Mouse (Mus musculus) myocyte (in vitro differentiated cells): ENCODE data around the gene Olfr1151. TPM values are rescaled to one million over a fixed set of nuclear protein-coding genes. Genes with fewer than 3 reads are reported as not detected.

Experiments
- H3K27me3 ChIP-seq: one replicate; pipeline ENCODE4 v1.6.1; 2011; ENCODE audit not compliant: control insufficient read depth, insufficient read depth, insufficient read length
- H3K36me3 ChIP-seq: one replicate; pipeline ENCODE4 v1.6.1; 2011; ENCODE audit not compliant: control insufficient read depth, insufficient read depth
- H3K4me2 ChIP-seq: one replicate; pipeline ENCODE4 v1.6.1; 2011; ENCODE audit warnings: low read depth, control low read depth
- H3K4me3 ChIP-seq: one replicate; pipeline ENCODE4 v1.5.1; 2011; ENCODE audit warnings: mild to moderate bottlenecking, control low read depth, moderate library complexity
- H3K79me2 ChIP-seq: one replicate; pipeline ENCODE4 v1.6.1; 2011; ENCODE audit not compliant: control insufficient read depth, insufficient read depth
- H3ac ChIP-seq: one replicate; pipeline ENCODE4 v1.6.1; 2011; ENCODE audit not compliant: control insufficient read depth, insufficient read length
- CEBPB ChIP-seq: IDR thresholded peaks from 2 replicates; pipeline ENCODE4 v1.6.1; 2011; ENCODE audit warnings: mild to moderate bottlenecking, moderate library complexity; ENCODE audit not compliant: poor library complexity, insufficient read depth, severe bottlenecking
- E2F4 ChIP-seq: IDR thresholded peaks from one replicate; pipeline ENCODE4 v1.6.1; 2011; ENCODE audit warnings: mild to moderate bottlenecking, control low read depth, moderate library complexity; ENCODE audit not compliant: insufficient read depth
- MAX ChIP-seq: IDR thresholded peaks from one replicate; pipeline ENCODE4 v1.6.1; 2011; ENCODE audit warnings: low read depth, mild to moderate bottlenecking, control low read depth
- MYOD1 ChIP-seq, 3 experiments: IDR thresholded peaks; one replicate each; pipeline ENCODE4 v1.6.1; 2011; ENCODE audit warnings: control low read depth in 2 of 3, low read depth in 2 of 3, mild to moderate bottlenecking in 2 of 3, moderate library complexity in 1 of 3; ENCODE audit not compliant: insufficient read length in 2 of 3, control insufficient read depth in 1 of 3
- MYOG ChIP-seq, 3 experiments: IDR thresholded peaks; one replicate each; pipeline ENCODE4 v1.6.1; 2011; ENCODE audit warnings: control low read depth in 2 of 3, low read depth in 2 of 3, mild to moderate bottlenecking in 2 of 3; ENCODE audit not compliant: insufficient read length in 2 of 3, control insufficient read depth in 1 of 3, insufficient read depth in 1 of 3
- POLR2A ChIP-seq: IDR thresholded peaks from one replicate; pipeline ENCODE4 v1.6.1; 2011; ENCODE audit warnings: low read depth, mild to moderate bottlenecking, control low read depth, moderate library complexity; ENCODE audit not compliant: insufficient read length
- POLR2AphosphoS2 ChIP-seq: IDR thresholded peaks from one replicate; pipeline ENCODE4 v1.6.1; 2011; ENCODE audit warnings: low read depth, control low read depth; ENCODE audit not compliant: insufficient read length
- REST ChIP-seq: IDR thresholded peaks from one replicate; pipeline ENCODE4 v1.6.1; 2011; ENCODE audit warnings: mild to moderate bottlenecking, control low read depth, moderate library complexity; ENCODE audit not compliant: insufficient read depth, insufficient read length
- SRF ChIP-seq: IDR thresholded peaks from one replicate; pipeline ENCODE4 v1.6.1; 2011; ENCODE audit warnings: low read depth; ENCODE audit not compliant: control insufficient read depth, insufficient read length
- TCF12 ChIP-seq: IDR thresholded peaks from one replicate; pipeline ENCODE4 v1.6.1; 2011; ENCODE audit warnings: mild to moderate bottlenecking, control low read depth; ENCODE audit not compliant: poor library complexity, insufficient read depth, severe bottlenecking
- TCF3 ChIP-seq: IDR thresholded peaks from one replicate; pipeline ENCODE4 v1.6.1; 2011; ENCODE audit warnings: low read depth, control low read depth; ENCODE audit not compliant: insufficient read length
- USF1 ChIP-seq: IDR thresholded peaks from one replicate; pipeline ENCODE4 v1.6.1; 2011; ENCODE audit warnings: low read depth, mild to moderate bottlenecking, control low read depth, moderate library complexity
- polyA plus RNA-seq: library from polyadenylated mRNA; unstranded; fragments of >200 nt; fragmentation: generic; extraction: Trizol; gene quantifications from one replicate; pipeline ENCODE4 v1.2.1, GENCODE M21; 2012; ENCODE audit warnings: missing spikeins

The Olfr1151 gene
- not detected for polyA plus RNA-seq

- no peaks in the 10 kb centered on the region for H3K36me3 ChIP-seq
- TF ChIP-seq MAX, result no peak
- no peak for TF ChIP-seq E2F4
- TF ChIP-seq CEBPB, result no peak
- no peak for TF ChIP-seq TCF3
- TF ChIP-seq MYOD1 (IDR thresholded peaks at IDR 0.05; ENCODE audit: control insufficient read depth in 1 of 3, insufficient read length in 2 of 3, low read depth in 2 of 3), result no peak
- TF ChIP-seq POLR2A, result no peak
- no peak for TF ChIP-seq TCF12
- no peak for TF ChIP-seq SRF
- TF ChIP-seq MYOG (IDR thresholded peaks at IDR 0.05; ENCODE audit: control insufficient read depth in 1 of 3, insufficient read depth in 1 of 3, insufficient read length in 2 of 3, low read depth in 2 of 3), result no peak
- no peak for TF ChIP-seq USF1
- TF ChIP-seq POLR2AphosphoS2, result no peak
- TF ChIP-seq REST, result no peak
- no peaks in the 10 kb centered on the region for H3K79me2 ChIP-seq
- no peak within 1 kb of the TSS for H3K4me3 ChIP-seq
- no peak within 1 kb of the TSS for H3ac ChIP-seq
- no peaks in the 10 kb centered on the region for H3K27me3 ChIP-seq
- H3K4me2 ChIP-seq, result no peak within 1 kb of the TSS
Observed at GRCm38 (mm10) chr2:87855562-87855961, at the start of gene Olfr1151. Olfr1151 (plus strand) TSS chr2:87855862.

DNA sequence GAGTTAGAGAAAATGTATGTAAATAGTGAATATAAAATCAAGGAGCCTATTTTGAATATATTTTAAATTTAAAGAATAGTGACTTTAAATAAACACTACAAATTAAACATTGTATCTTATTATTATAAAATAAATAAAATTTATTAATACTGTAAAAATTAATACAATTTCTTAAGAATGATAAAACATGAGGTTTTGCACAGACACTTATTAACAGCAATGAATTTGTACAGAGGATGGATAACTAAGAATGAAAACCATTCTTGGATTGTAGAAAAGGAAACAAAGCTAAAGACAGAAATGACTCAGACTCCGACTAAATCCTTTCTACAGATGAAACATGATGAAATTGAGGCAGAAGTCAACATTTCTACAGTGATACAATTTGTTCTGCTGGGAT lies 46.1 kb upstream of the Olfr1151 start, which contains the start of gene Olfr1145:
Gene Olfr1145, plus strand, starts transcription at position 301 of the 400 bp plus-strand sequence.
- TF ChIP-seq POLR2A (no peak), MAX (no peak), MYOG (IDR thresholded peaks at IDR 0.05; ENCODE audit: control insufficient read depth in 1 of 3, insufficient read depth in 1 of 3, insufficient read length in 2 of 3, low read depth in 2 of 3) (no peak), REST (no peak), POLR2AphosphoS2 (no peak), SRF (no peak), TCF12 (no peak), CEBPB (no peak), MYOD1 (IDR thresholded peaks at IDR 0.05; ENCODE audit: control insufficient read depth in 1 of 3, insufficient read length in 2 of 3, low read depth in 2 of 3) (no peak), USF1 (no peak), TCF3 (no peak)
- no peaks in the 10 kb centered on the region for H3K36me3 ChIP-seq
- H3K27me3 ChIP-seq, result no peaks in the 10 kb centered on the region

DNA sequence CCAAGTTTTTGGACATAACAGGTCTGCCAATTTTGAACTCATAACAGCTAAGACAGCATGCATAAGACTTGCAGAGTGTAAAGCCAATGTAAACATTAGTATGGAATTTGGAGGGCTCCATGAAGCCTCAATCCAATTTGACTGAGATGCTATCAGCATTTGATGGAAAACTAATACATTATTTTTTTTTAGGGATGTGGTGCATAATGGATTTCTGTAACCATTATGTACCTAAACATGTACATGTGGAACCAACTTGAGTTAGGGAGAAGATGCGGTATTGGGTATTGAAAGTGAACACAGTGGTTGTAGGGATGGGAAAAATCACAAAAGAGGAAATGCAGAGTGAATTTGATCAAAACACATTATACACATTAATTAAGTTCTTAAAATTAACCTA lies 25.4 kb upstream of the Olfr1151 start, which contains the start of gene Olfr1148:
Gene Olfr1148, plus strand, starts transcription at position 301 of the 400 bp plus-strand sequence.
- no peak within 1 kb of the TSS for H3ac ChIP-seq
- no peaks in the 10 kb centered on the region for H3K36me3 ChIP-seq
- TF ChIP-seq CEBPB, result no peak

More for the DNA sequence above, 46.1 kb upstream of the Olfr1151 start, which contains the start of gene Olfr1145:
- H3K79me2 ChIP-seq, result no peaks in the 10 kb centered on the region
- no peak within 1 kb of the TSS for H3ac ChIP-seq
- H3K4me2 ChIP-seq, result no peak within 1 kb of the TSS
- no peak within 1 kb of the TSS for H3K4me3 ChIP-seq

GRCm38 (mm10) chr2:87843693-87844092 lies 12.0 kb upstream of the Olfr1151 start, which contains the start of gene Olfr1150-ps1:
Olfr1150-ps1 (plus strand) TSS chr2:87843993.
- Histone ChIP-seq H3K4me3 (no peak within 1 kb of the TSS), H3K27me3 (no peaks in the 10 kb centered on the region), H3K36me3 (no peaks in the 10 kb centered on the region), H3K4me2 (no peak within 1 kb of the TSS), H3ac (no peak within 1 kb of the TSS), H3K79me2 (no peaks in the 10 kb centered on the region)
- TF ChIP-seq TCF3 (no peak), MYOD1 (IDR thresholded peaks at IDR 0.05; ENCODE audit: control insufficient read depth in 1 of 3, insufficient read length in 2 of 3, low read depth in 2 of 3) (no peak)

More for the DNA sequence above, 25.4 kb upstream of the Olfr1151 start, which contains the start of gene Olfr1148:
- H3K4me3 ChIP-seq, result no peak within 1 kb of the TSS
- no peaks in the 10 kb centered on the region for H3K27me3 ChIP-seq
- no peaks in the 10 kb centered on the region for H3K79me2 ChIP-seq
- no peak within 1 kb of the TSS for H3K4me2 ChIP-seq

DNA sequence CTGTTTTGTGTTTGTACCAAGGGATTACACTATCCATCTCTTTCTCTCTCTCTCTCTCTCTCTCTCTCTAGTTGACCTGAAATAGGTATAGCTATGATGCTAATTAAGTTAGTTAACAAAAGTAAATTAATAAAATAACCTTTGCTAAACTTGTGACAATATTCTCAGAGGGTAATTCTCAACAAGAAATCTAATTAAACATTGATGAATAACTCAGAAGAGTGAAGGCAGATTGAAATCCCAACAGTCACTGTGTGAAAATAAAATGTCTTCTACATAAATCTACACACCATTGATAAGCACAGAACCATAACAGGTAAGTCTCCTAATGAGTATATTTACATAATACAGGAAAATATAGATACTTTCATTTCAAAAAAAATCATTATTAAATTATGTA lies 10.5 kb downstream of the Olfr1151 start, which contains the start of gene Olfr1152:
Gene Olfr1152, plus strand, starts transcription at position 301 of the 400 bp plus-strand sequence.
- Histone ChIP-seq H3K4me2 (no peak within 1 kb of the TSS), H3K79me2 (no peaks in the 10 kb centered on the region), H3ac (no peak within 1 kb of the TSS), H3K27me3 (no peaks in the 10 kb centered on the region), H3K36me3 (no peaks in the 10 kb centered on the region), H3K4me3 (no peak within 1 kb of the TSS)
- TF ChIP-seq MAX (no peak), USF1 (no peak), POLR2A (no peak), MYOG (IDR thresholded peaks at IDR 0.05; ENCODE audit: control insufficient read depth in 1 of 3, insufficient read depth in 1 of 3, insufficient read length in 2 of 3, low read depth in 2 of 3) (no peak), REST (no peak)
